Mouse (Mus musculus) embryonic stem cell, embryonic (primary cell): ENCODE measurements around the gene Tns4.

Experiments used
- CTCF ChIA-PET, 4 experiments: fragments of 300-600 bp in 2 of 4; fragments of 350-600 bp in 2 of 4; sonication (Branson Sonifier 250); formaldehyde crosslinking; loops; one replicate each; lab custom pipeline; 2022; ENCODE audit warnings: inconsistent platforms in 2 of 4; lab: Charles Lee
- POLR2A ChIA-PET, 4 experiments: fragments of 300-600 bp in 2 of 4; fragments of 350-600 bp in 2 of 4; sonication (Branson Sonifier 250); formaldehyde crosslinking; loops; one replicate each; lab custom pipeline; 2022; ENCODE audit warnings: antibody characterized with exemption in 4 of 4, inconsistent platforms in 1 of 4; lab: Charles Lee

Tns4 gene

GRCm38 (mm10) chr11:99123977-99124634 lies 35.0 kb upstream of the Tns4 start:
- POLR2A ChIA-PET, result interaction anchor here in 2 of 4 experiments (0.7 to 1.2 kb wide), 7 partner anchors 8 to 1196 kb away, joined by 3 to 6 read pairs (median 4); no protein-coding TSS in a partner anchor
- CTCF ChIA-PET, result interaction anchor here (0.6 to 1.8 kb wide), 43 partner anchors 8 to 456 kb away, joined by 3 to 16 read pairs (median 4); partner anchors contain the start of gene Gjd3 (in 1 of the 4)

GRCm38 (mm10) chr11:99122703-99123102 lies 33.6 kb upstream of the Tns4 start:
- CTCF ChIA-PET, result interaction anchor here (0.6 to 1.8 kb wide), 25 partner anchors 9 to 210 kb away, joined by 3 to 10 read pairs (median 4); partner anchors contain the start of gene Gjd3 (in 1 of the 4)
- POLR2A ChIA-PET, result interaction anchor here in 3 of 4 experiments (0.5 to 2.1 kb wide), 16 partner anchors 9 to 270 kb away, joined by 3 to 9 read pairs (median 4); partner anchors contain the start of gene Tns4 (in 1 of the 3)

- POLR2A ChIA-PET, result interaction anchor here (0.5 to 1.9 kb wide), 16 partner anchors 8 to 196 kb away, joined by 3 to 6 read pairs (median 3); no protein-coding TSS in a partner anchor
- CTCF ChIA-PET, result interaction anchor here in 3 of 4 experiments (0.5 to 3.1 kb wide), 17 partner anchors 11 to 1750 kb away, joined by 3 to 10 read pairs (median 4); partner anchors contain the start of gene Gjd3 (in 1 of the 3)
Measured at GRCm38 (mm10) chr11:99121218-99121631, 32.1 kb upstream of the Tns4 start.

GRCm38 (mm10) chr11:99120524-99121217 lies 31.6 kb upstream of the Tns4 start:
- CTCF ChIA-PET, result interaction anchor here in 3 of 4 experiments (0.5 to 3.1 kb wide), 15 partner anchors 10 to 975 kb away, joined by 3 to 10 read pairs (median 4); partner anchors contain the start of gene Gjd3 (in 1 of the 3)
- POLR2A ChIA-PET, result interaction anchor here (0.5 to 1.9 kb wide), 16 partner anchors 9 to 195 kb away, joined by 3 to 6 read pairs (median 3); no protein-coding TSS in a partner anchor

GRCm38 (mm10) chr11:99118963-99119362 lies 29.9 kb upstream of the Tns4 start:
- CTCF ChIA-PET, result interaction anchor here in 2 of 4 experiments (1.0 to 3.1 kb wide), 8 partner anchors 9 to 83 kb away, joined by 3 to 10 read pairs (median 4); no protein-coding TSS in a partner anchor
- POLR2A ChIA-PET, result interaction anchor here in 1 of 4 experiments (0.6 kb wide), 1 partner anchor 96 kb away, joined by 4 read pairs; no protein-coding TSS in a partner anchor

GRCm38 (mm10) chr11:99118420-99118819 lies 29.3 kb upstream of the Tns4 start:
- CTCF ChIA-PET, result interaction anchor here (0.5 to 1.9 kb wide), 16 partner anchors 12 to 255 kb away, joined by 3 to 8 read pairs (median 3); no protein-coding TSS in a partner anchor
- POLR2A ChIA-PET, result interaction anchor here in 2 of 4 experiments (0.6 to 1.4 kb wide), 5 partner anchors 18 to 95 kb away, joined by 3 to 4 read pairs (median 3); partner anchors contain the start of gene Top2a (in 1 of the 2)

- ChIA-PET CTCF (interaction anchor here (0.5 to 1.9 kb wide), 16 partner anchors 12 to 254 kb away, joined by 3 to 8 read pairs (median 3); no protein-coding TSS in a partner anchor), POLR2A (interaction anchor here in 2 of 4 experiments (0.9 to 1.4 kb wide), 6 partner anchors 17 to 94 kb away, joined by 3 to 4 read pairs (median 3); partner anchors contain the start of gene Top2a (in 2 of the 2))
Measured at GRCm38 (mm10) chr11:99117907-99118306, 28.8 kb upstream of the Tns4 start.

- ChIA-PET CTCF (interaction anchor here in 2 of 4 experiments (0.6 to 1.4 kb wide), 9 partner anchors 8 to 1084 kb away, joined by 3 to 16 read pairs (median 4); no protein-coding TSS in a partner anchor), POLR2A (interaction anchor here in 3 of 4 experiments (0.6 to 1.6 kb wide), 10 partner anchors 8 to 115 kb away, joined by 3 to 11 read pairs (median 4); no protein-coding TSS in a partner anchor)
Measured at GRCm38 (mm10) chr11:99115940-99116339, 26.8 kb upstream of the Tns4 start.

- CTCF ChIA-PET, result interaction anchor here in 3 of 4 experiments (0.5 to 1.0 kb wide), 5 partner anchors 23 to 249 kb away, joined by 3 to 8 read pairs (median 5); no protein-coding TSS in a partner anchor
- POLR2A ChIA-PET, result interaction anchor here (0.5 to 1.8 kb wide), 5 partner anchors 10 to 1413 kb away, joined by 3 to 6 read pairs (median 4); partner anchors contain the start of gene Pcgf2 (in 1 of the 4)
Measured at GRCm38 (mm10) chr11:99113111-99113510, 24.0 kb upstream of the Tns4 start.

- POLR2A ChIA-PET, result interaction anchor here (0.5 to 1.8 kb wide), 5 partner anchors 10 to 1412 kb away, joined by 3 to 6 read pairs (median 4); partner anchors contain the start of gene Pcgf2 (in 1 of the 4)
- CTCF ChIA-PET, result interaction anchor here in 3 of 4 experiments (0.5 to 1.0 kb wide), 5 partner anchors 23 to 249 kb away, joined by 3 to 8 read pairs (median 5); no protein-coding TSS in a partner anchor
Measured at GRCm38 (mm10) chr11:99112700-99113099, 23.6 kb upstream of the Tns4 start.

- ChIA-PET CTCF (interaction anchor here in 2 of 4 experiments (0.6 to 1.8 kb wide), 2 partner anchors 186 to 190 kb away, joined by 10 to 18 read pairs; no protein-coding TSS in a partner anchor), POLR2A (interaction anchor here in 2 of 4 experiments (0.6 to 3.0 kb wide), 6 partner anchors 11 to 1179 kb away, joined by 3 to 25 read pairs (median 3); no protein-coding TSS in a partner anchor)
Measured at GRCm38 (mm10) chr11:99111631-99112030, 22.5 kb upstream of the Tns4 start.

- POLR2A ChIA-PET, result interaction anchor here in 2 of 4 experiments (0.6 to 3.0 kb wide), 16 partner anchors 12 to 319 kb away, joined by 3 to 25 read pairs (median 3); no protein-coding TSS in a partner anchor
Measured at GRCm38 (mm10) chr11:99111155-99111554, 22.0 kb upstream of the Tns4 start.

GRCm38 (mm10) chr11:99110370-99111110 lies 21.4 kb upstream of the Tns4 start:
- ChIA-PET CTCF (interaction anchor here (0.5 to 2.1 kb wide), 79 partner anchors 8 to 1189 kb away, joined by 3 to 33 read pairs (median 4); partner anchors contain the start of genes Igfbp4 (in 4 of the 4), Ccr7 (in 1 of the 4) and Tns4 (in 1 of the 4)), POLR2A (interaction anchor here in 2 of 4 experiments (0.6 to 3.0 kb wide), 34 partner anchors 9 to 1209 kb away, joined by 3 to 25 read pairs (median 4); partner anchors contain the start of gene Eif1 (in 1 of the 2))

More at GRCm38 (mm10) chr11:99111155-99111554, 22.0 kb upstream of the Tns4 start:
- CTCF ChIA-PET, result interaction anchor here (0.6 to 2.1 kb wide), 32 partner anchors 9 to 1188 kb away, joined by 3 to 33 read pairs (median 5); partner anchors contain the start of genes Ccr7 (in 1 of the 4) and Tns4 (in 1 of the 4)

GRCm38 (mm10) chr11:99108296-99108695 lies 19.2 kb upstream of the Tns4 start:
- ChIA-PET POLR2A (interaction anchor here in 2 of 4 experiments (0.6 to 1.6 kb wide), 5 partner anchors 7 to 1212 kb away, joined by 3 to 11 read pairs (median 3); no protein-coding TSS in a partner anchor), CTCF (interaction anchor here in 1 of 4 experiments (0.8 to 1.6 kb wide), 2 partner anchors 42 to 83 kb away, joined by 3 read pairs; no protein-coding TSS in a partner anchor)

GRCm38 (mm10) chr11:99105981-99106726 lies 17.0 kb upstream of the Tns4 start:
- ChIA-PET POLR2A (interaction anchor here in 3 of 4 experiments (0.7 to 2.0 kb wide), 18 partner anchors 10 to 278 kb away, joined by 3 to 7 read pairs (median 4); partner anchors contain the start of genes Top2a (in 2 of the 3) and Tns4 (in 1 of the 3)), CTCF (interaction anchor here (0.6 to 3.1 kb wide), 12 partner anchors 10 to 73 kb away, joined by 3 to 11 read pairs (median 4); no protein-coding TSS in a partner anchor)
